Mouse (Mus musculus): ENCODE data around the gene Fyttd1. TPM values are rescaled to one million over a fixed set of nuclear protein-coding genes. Genes with fewer than 3 reads are reported as not detected.

Fyttd1 gene
- total RNA-seq, 2 experiments from 2014 or later, result 108 to 113 TPM

- DNase-seq (ENCODE audit: low spot score in 2 of 2), result peak in 1 of 2 experiments; percentile 14
Observed at GRCm38 (mm10) chr16:32878157-32878598, 878 bp downstream of the Fyttd1 start.

GRCm38 (mm10) chr16:32878972-32879926 is 1.9 kb downstream of the Fyttd1 start:
- no peak for DNase-seq (ENCODE audit: low spot score in 2 of 2)

- DNase-seq (ENCODE audit: low spot score in 2 of 2), result no peak
Observed at GRCm38 (mm10) chr16:32881538-32881937, 4.2 kb downstream of the Fyttd1 start.

GRCm38 (mm10) chr16:32887996-32888395 is 10.7 kb downstream of the Fyttd1 start:
- DNase-seq (ENCODE audit: low spot score in 2 of 2), result no peak

GRCm38 (mm10) chr16:32889881-32890280 is 12.6 kb downstream of the Fyttd1 start:
- no peak for DNase-seq (ENCODE audit: low spot score in 2 of 2)

GRCm38 (mm10) chr16:32896126-32896525 is 18.8 kb downstream of the Fyttd1 start:
- no peak for DNase-seq (ENCODE audit: low spot score in 2 of 2)

DNA sequence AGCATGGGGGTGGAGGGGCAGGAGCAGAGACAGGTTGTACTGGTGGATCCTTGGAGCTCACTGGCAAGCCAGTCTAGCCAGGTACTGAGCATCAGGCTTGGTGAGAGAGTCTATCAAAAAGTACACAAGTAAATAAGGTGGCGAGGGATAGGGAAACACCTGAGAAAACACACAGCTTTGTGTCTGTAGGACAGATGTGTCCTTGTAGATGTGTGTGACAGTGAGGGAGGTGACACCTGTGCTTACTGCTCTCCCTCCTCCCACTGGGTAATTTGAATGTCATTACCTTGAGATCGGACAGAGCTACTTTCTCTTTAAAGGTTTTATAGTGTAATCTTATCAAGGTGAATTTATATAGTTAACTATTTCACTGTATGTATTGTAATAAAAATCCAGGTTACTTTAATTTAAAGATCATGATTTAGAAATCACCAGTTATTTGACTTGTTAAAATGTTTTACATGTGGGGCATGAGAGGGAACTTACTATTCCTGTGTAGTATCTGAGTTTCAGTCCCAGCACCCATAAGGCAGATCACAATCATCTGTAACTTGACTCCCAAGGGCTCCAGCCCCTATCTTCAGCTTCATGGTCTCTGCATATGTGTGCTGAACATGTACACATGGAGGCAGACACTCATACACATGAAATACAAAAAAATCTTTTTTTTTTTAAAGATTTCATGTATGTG is 24.2 kb downstream of the Fyttd1 start:
- no peak for DNase-seq (ENCODE audit: low spot score in 2 of 2)

DNA sequence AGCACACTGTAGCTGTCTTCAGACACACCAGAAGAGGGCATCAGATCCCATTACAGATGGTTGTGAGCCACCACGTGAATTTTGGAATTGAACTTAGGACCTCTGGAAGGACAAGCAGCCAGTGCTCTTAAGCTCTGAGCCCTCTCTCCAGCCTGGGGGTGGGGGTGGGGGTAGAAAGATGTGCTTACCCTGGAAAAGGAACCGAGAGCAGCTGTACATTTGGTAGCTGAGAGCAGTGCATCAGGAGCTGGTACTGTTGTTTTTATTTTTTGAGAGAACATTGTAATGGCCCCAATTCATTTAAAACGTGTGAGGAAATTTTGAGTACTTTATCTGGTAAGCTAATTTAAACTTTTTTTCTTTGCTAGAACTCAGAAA is 24.7 kb downstream of the Fyttd1 start:
- no peak for DNase-seq (ENCODE audit: low spot score in 2 of 2)

- peak in 1 of 2 experiments; percentile 25 for DNase-seq (ENCODE audit: low spot score in 2 of 2)
Observed at GRCm38 (mm10) chr16:32906186-32906585, 28.9 kb downstream of the Fyttd1 start.

GRCm38 (mm10) chr16:32906727-32907126 is 29.4 kb downstream of the Fyttd1 start:
- DNase-seq (ENCODE audit: low spot score in 2 of 2), result no peak

DNA sequence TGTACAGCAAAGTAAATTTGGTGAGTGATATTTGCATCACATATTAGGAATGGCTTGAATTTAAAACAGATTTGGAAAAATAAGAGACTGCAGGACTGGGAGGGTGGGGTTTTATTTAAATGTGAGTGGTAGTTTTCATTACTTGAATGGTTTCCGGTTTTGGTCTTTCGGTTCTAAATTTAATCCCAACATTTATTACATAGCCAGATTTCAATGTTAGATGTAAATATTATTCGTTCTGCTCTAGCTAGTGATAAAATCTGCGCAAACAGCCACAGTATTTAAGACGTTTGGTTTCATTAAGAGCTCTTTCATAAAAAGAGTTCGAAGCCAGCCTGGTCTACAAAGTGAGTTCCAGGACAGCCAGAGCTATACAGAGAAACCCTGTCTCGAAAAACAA is 35.9 kb downstream of the Fyttd1 start:
- no peak for DNase-seq (ENCODE audit: low spot score in 2 of 2)

DNA sequence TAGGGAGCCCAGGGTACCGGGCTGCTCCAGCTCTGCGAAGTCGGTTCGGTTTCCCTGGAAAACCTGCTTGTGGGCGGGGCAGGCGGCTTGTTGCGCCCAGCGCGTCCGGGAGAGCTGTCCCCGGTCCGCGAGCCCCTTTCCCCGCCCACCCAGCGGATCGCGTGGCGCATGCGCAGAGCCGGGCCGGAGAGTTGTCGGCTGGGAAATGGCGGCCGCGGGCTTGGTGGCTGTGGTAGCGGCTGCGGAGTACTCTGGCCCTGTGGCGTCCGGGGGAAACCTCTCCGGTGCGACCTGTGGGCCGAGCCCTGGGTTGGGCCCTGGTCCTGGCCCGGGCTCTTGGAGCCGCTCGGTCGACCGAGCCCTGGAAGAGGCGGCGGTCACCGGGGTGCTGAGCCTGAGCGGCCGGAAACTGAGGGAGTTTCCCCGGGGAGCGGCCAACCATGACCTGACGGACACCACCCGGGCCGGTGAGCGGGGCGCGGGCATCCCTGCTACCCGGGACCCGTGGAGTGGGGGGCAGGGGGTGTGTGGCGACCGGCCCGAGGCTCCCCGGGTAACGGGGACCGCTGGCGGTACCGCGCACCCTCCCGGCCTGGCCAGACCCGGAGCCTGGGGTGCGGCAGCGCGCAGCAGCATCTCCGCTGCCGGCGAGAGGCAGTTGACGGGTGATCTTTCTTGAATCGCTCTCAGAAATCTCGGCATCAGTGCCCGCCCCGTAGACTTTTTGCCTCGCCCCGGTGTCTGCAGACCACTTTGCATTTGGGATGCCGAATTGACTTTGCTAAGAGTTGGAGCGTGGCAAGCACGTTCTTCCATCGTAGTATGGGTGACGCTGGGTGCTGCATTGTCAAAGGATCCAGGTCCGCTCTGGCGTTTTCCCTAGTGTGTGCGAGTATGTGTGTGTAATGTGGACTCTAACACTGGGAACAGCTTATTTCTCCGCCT is 36.9 kb downstream of the Fyttd1 start, which contains the start of gene Lrch3:
Gene Lrch3 (plus strand): TSS at position 164 of the 945 bp plus-strand sequence.
- peak; percentile 91 to 93 for DNase-seq (ENCODE audit: low spot score in 2 of 2)

- no peak for DNase-seq (ENCODE audit: low spot score in 2 of 2)
Observed at GRCm38 (mm10) chr16:32915292-32916068, 38.2 kb downstream of the Fyttd1 start.

- peak in 1 of 2 experiments; percentile 50 for DNase-seq (ENCODE audit: low spot score in 2 of 2)
Observed at GRCm38 (mm10) chr16:32926629-32927028, 49.3 kb downstream of the Fyttd1 start.

DNA sequence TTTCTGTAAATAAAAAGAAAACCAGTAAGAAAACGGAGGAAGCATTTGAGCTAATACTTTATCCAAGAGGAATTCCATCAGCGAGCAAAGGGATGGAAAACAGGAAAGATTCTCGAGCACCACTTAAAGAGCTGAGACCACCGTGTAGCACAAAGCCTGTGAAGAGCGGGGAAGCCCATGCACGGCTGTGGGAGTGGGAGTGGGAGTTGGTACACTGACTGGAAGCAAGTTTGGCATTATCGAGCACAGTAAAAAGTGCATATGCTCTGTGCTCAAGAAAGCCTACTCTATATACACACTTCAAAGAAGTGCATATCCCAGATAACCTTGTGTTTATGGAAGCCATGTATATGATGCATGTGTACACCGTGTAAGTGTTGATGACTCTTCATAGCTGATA is 49.7 kb downstream of the Fyttd1 start:
- DNase-seq (ENCODE audit: low spot score in 2 of 2), result no peak

DNA sequence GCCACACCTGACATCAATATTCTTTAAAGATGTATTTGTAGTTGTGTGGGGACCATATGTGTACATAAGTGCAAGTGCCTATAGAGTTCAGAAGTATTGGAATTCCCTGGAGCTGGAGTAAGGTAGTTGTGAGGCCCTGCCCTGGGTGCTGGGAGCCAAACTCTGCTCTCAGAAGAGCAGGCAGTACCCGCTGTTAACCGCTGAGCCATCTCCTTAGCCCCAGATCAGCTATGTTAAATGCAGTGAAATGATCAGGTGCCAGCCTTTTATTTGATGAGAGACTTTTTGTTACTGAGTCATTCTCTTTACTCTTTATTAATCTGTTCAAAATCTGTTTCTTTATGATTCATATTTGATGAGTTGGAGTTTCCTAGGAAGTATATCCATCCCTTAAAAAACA is 52.6 kb downstream of the Fyttd1 start:
- no peak for DNase-seq (ENCODE audit: low spot score in 2 of 2)

GRCm38 (mm10) chr16:32934470-32934869 is 57.2 kb downstream of the Fyttd1 start:
- DNase-seq (ENCODE audit: low spot score in 2 of 2), result peak in 1 of 2 experiments; percentile 40

DNA sequence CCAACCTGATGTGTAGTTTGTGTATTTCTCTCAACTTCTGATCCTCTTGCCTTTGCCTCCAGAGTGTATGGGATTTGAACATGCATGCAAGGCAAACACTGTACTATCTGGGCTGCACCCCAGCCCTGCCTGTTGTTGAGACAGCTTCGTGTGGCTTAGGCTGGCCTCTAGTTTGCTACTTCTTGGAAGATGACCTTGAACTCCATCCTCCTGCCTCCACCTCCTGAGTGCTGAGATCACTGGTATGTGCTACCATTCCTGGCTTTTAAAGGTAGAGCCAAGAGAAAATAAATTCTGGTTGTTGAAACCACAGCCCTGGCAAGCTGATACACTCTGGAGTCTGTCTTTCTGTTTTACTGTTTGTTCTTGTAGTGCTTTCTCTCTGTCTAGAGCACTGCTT is 57.8 kb downstream of the Fyttd1 start:
- no peak for DNase-seq (ENCODE audit: low spot score in 2 of 2)

GRCm38 (mm10) chr16:32937358-32937757 is 60.1 kb downstream of the Fyttd1 start:
- no peak for DNase-seq (ENCODE audit: low spot score in 2 of 2)

DNA sequence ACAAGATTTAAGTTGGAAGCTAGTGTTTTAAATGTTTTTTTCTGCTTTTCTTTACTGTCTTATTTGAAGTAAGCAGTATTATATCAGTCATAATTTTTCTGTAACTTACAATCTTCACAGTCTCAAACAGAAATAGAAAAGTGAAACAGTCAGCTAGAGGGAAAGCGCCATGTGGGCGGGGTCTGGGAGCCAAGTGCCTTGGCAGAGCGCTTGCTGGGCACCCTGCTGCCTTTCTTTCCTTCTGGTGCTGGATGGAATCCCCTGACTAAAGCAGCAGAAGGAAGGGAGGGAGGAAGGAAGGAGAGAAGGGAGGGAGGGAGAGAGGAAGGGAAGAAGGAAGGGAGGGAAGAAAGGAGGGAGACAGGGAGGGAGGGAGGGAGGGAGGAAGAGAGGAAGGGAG is 62.0 kb downstream of the Fyttd1 start:
- DNase-seq (ENCODE audit: low spot score in 2 of 2), result peak in 1 of 2 experiments; percentile 54
